Mouse (Mus musculus): ENCODE measurements around the gene Ppp1r17. TPM values are rescaled to one million over a fixed set of nuclear protein-coding genes. Genes with fewer than 3 reads are reported as not detected.

Gene Ppp1r17
- polyA plus RNA-seq, 1 experiment from 2014 or later = not detected

- ATAC-seq (no peak), DNase-seq (no peak)
- Histone ChIP-seq H3K36me3 (replicated peaks; ENCODE audit: insufficient read depth, low read length) (no peaks in the 10 kb centered on the region), H3K4me2 (ENCODE audit: low read depth, low read length) (no peak overlapping the region), H3K4me1 (ENCODE audit: insufficient read depth) (no peaks in the 10 kb centered on the region), H3K9me3 (ENCODE audit: low read length) (no peaks in the 10 kb centered on the region), H3K27ac (ENCODE audit: low read depth) (no peak overlapping the region), H3K27me3 (ENCODE audit: insufficient read depth, low read length) (no peaks in the 10 kb centered on the region), H3K9ac (replicated peaks) (no peak overlapping the region), H3K4me3 (ENCODE audit: low read depth, low read length) (no peak overlapping the region)
- 53% methylated on average over 2 of the region's 2 CpGs for WGBS (ENCODE audit: insufficient replicate concordance)
- peak; percentile 30; the same call in 1 of the 2 replicates for TF ChIP-seq CTCF (IDR thresholded peaks at IDR 0.05; ENCODE audit: low read depth)
- no peak for TF ChIP-seq EP300 (IDR thresholded peaks at IDR 0.05; ENCODE audit: low read depth)
These were observed 8.2 kb downstream of the Ppp1r17 start for GRCm38 (mm10) chr6:56025533-56025932.

GRCm38 (mm10) chr6:56027318-56027717 is 10.0 kb downstream of the Ppp1r17 start:
- no peaks in the 10 kb centered on the region for H3K4me1 ChIP-seq (ENCODE audit: insufficient read depth)
- no peak overlapping the region for H3K27ac ChIP-seq (ENCODE audit: low read depth)
- TF ChIP-seq CTCF (IDR thresholded peaks at IDR 0.05; ENCODE audit: low read depth) = no peak
- TF ChIP-seq EP300 (IDR thresholded peaks at IDR 0.05; ENCODE audit: low read depth) = no peak
- no peak overlapping the region for H3K4me3 ChIP-seq (ENCODE audit: low read depth, low read length)
- no peak overlapping the region for H3K9ac ChIP-seq (replicated peaks)
- ATAC-seq = no peak
- H3K9me3 ChIP-seq (ENCODE audit: low read length) = no peaks in the 10 kb centered on the region
- no peaks in the 10 kb centered on the region for H3K27me3 ChIP-seq (ENCODE audit: insufficient read depth, low read length)
- no peak for DNase-seq
- WGBS (ENCODE audit: insufficient replicate concordance) = 72% methylated on average over 6 of the region's 6 CpGs
- H3K36me3 ChIP-seq (replicated peaks; ENCODE audit: insufficient read depth, low read length) = no peaks in the 10 kb centered on the region
- H3K4me2 ChIP-seq (ENCODE audit: low read depth, low read length) = no peak overlapping the region

GRCm38 (mm10) chr6:56027966-56028365 is 10.7 kb downstream of the Ppp1r17 start:
- H3K9ac ChIP-seq (replicated peaks) = no peak overlapping the region
- no peaks in the 10 kb centered on the region for H3K36me3 ChIP-seq (replicated peaks; ENCODE audit: insufficient read depth, low read length)
- ATAC-seq (no peak), DNase-seq (no peak)
- 73% methylated on average over 5 of the region's 5 CpGs for WGBS (ENCODE audit: insufficient replicate concordance)
- H3K4me3 ChIP-seq (ENCODE audit: low read depth, low read length) = no peak overlapping the region
- H3K27me3 ChIP-seq (ENCODE audit: insufficient read depth, low read length) = no peaks in the 10 kb centered on the region
- H3K4me2 ChIP-seq (ENCODE audit: low read depth, low read length) = no peak overlapping the region
- TF ChIP-seq EP300 (IDR thresholded peaks at IDR 0.05; ENCODE audit: low read depth) = no peak
- no peak for TF ChIP-seq CTCF (IDR thresholded peaks at IDR 0.05; ENCODE audit: low read depth)
- no peaks in the 10 kb centered on the region for H3K9me3 ChIP-seq (ENCODE audit: low read length)
- no peak overlapping the region for H3K27ac ChIP-seq (ENCODE audit: low read depth)
- H3K4me1 ChIP-seq (ENCODE audit: insufficient read depth) = no peaks in the 10 kb centered on the region

- no peak for ATAC-seq
- no peak overlapping the region for H3K4me2 ChIP-seq (ENCODE audit: low read depth, low read length)
- H3K9ac ChIP-seq (replicated peaks) = no peak overlapping the region
- no peak overlapping the region for H3K4me3 ChIP-seq (ENCODE audit: low read depth, low read length)
- H3K4me1 ChIP-seq (ENCODE audit: insufficient read depth) = no peaks in the 10 kb centered on the region
- H3K27me3 ChIP-seq (ENCODE audit: insufficient read depth, low read length) = no peaks in the 10 kb centered on the region
- no peak for DNase-seq
- no peak overlapping the region for H3K27ac ChIP-seq (ENCODE audit: low read depth)
- H3K9me3 ChIP-seq (ENCODE audit: low read length) = no peaks in the 10 kb centered on the region
- H3K36me3 ChIP-seq (replicated peaks; ENCODE audit: insufficient read depth, low read length) = no peaks in the 10 kb centered on the region
- TF ChIP-seq CTCF (IDR thresholded peaks at IDR 0.05; ENCODE audit: low read depth) = no peak
- TF ChIP-seq EP300 (IDR thresholded peaks at IDR 0.05; ENCODE audit: low read depth) = no peak
- WGBS (ENCODE audit: insufficient replicate concordance) = 66% methylated on average over 5 of the region's 5 CpGs
These were observed 12.7 kb downstream of the Ppp1r17 start for GRCm38 (mm10) chr6:56029986-56030385.

GRCm38 (mm10) chr6:56032231-56032630 is 14.9 kb downstream of the Ppp1r17 start:
- Histone ChIP-seq H3K4me2 (ENCODE audit: low read depth, low read length) (no peak overlapping the region), H3K4me1 (ENCODE audit: insufficient read depth) (no peaks in the 10 kb centered on the region), H3K9me3 (ENCODE audit: low read length) (no peaks in the 10 kb centered on the region), H3K4me3 (ENCODE audit: low read depth, low read length) (no peak overlapping the region), H3K27me3 (ENCODE audit: insufficient read depth, low read length) (no peaks in the 10 kb centered on the region), H3K36me3 (replicated peaks; ENCODE audit: insufficient read depth, low read length) (no peaks in the 10 kb centered on the region), H3K9ac (replicated peaks) (no peak overlapping the region), H3K27ac (ENCODE audit: low read depth) (no peak overlapping the region)
- DNase-seq = no peak
- ATAC-seq = no peak
- WGBS (ENCODE audit: insufficient replicate concordance) = 68% methylated on average over 2 of the region's 2 CpGs
- no peak for TF ChIP-seq EP300 (IDR thresholded peaks at IDR 0.05; ENCODE audit: low read depth)
- TF ChIP-seq CTCF (IDR thresholded peaks at IDR 0.05; ENCODE audit: low read depth) = no peak

GRCm38 (mm10) chr6:56035054-56035453 is 17.8 kb downstream of the Ppp1r17 start:
- H3K9me3 ChIP-seq (ENCODE audit: low read length) = no peaks in the 10 kb centered on the region
- H3K4me2 ChIP-seq (ENCODE audit: low read depth, low read length) = no peak overlapping the region
- H3K4me3 ChIP-seq (ENCODE audit: low read depth, low read length) = no peak overlapping the region
- no peaks in the 10 kb centered on the region for H3K36me3 ChIP-seq (replicated peaks; ENCODE audit: insufficient read depth, low read length)
- H3K27ac ChIP-seq (ENCODE audit: low read depth) = no peak overlapping the region
- no peaks in the 10 kb centered on the region for H3K4me1 ChIP-seq (ENCODE audit: insufficient read depth)
- H3K27me3 ChIP-seq (ENCODE audit: insufficient read depth, low read length) = no peaks in the 10 kb centered on the region
- H3K9ac ChIP-seq (replicated peaks) = no peak overlapping the region
- WGBS (ENCODE audit: insufficient replicate concordance) = 67% methylated on average over 10 of the region's 10 CpGs
- ATAC-seq (no peak), DNase-seq (no peak)
- TF ChIP-seq CTCF (IDR thresholded peaks at IDR 0.05; ENCODE audit: low read depth) = no peak
- no peak for TF ChIP-seq EP300 (IDR thresholded peaks at IDR 0.05; ENCODE audit: low read depth)

Measured in liver, postnatal 0 days (tissue).